Mouse (Mus musculus) olfactory bulb, adult 2 months (tissue): ENCODE results near the gene Usp54. TPM values are rescaled to one million over a fixed set of nuclear protein-coding genes. Genes with fewer than 3 reads are reported as not detected.
A peak's percentile ranks its signal among the peaks of the same experiment; 100 is the strongest.

Experiments
- H3K27ac ChIP-seq: fragments of 200-500 bp; 2 replicates; pipeline ENCODE4 v1.5.1; 2012; ENCODE audit warnings: low read depth, low read length; ENCODE audit not compliant: insufficient read depth
- H3K4me1 ChIP-seq: fragments of 200-500 bp; 2 replicates; pipeline ENCODE4 v1.6.1; 2012; ENCODE audit warnings: low read length; ENCODE audit not compliant: control insufficient read depth, insufficient read depth
- H3K4me3 ChIP-seq: fragments of 200-500 bp; 2 replicates; pipeline ENCODE4 v1.5.1; 2012; ENCODE audit warnings: mild to moderate bottlenecking, low read depth, low read length, moderate library complexity; ENCODE audit not compliant: insufficient read depth
- CTCF ChIP-seq: fragments of 200-500 bp; IDR thresholded peaks from 2 replicates; pipeline ENCODE4 v1.5.1; 2012; ENCODE audit warnings: low read depth, mild to moderate bottlenecking, low read length, moderate library complexity; ENCODE audit not compliant: insufficient read depth
- POLR2A ChIP-seq: fragments of 200-500 bp; IDR thresholded peaks from 2 replicates; pipeline ENCODE4 v1.6.1; 2012; ENCODE audit warnings: mild to moderate bottlenecking, low read depth, low read length, moderate library complexity; ENCODE audit not compliant: insufficient read depth
- WGBS: fragments of 180-500 bp; shearing (Covaris S2); methylation state at CpG from one replicate; pipeline ENCODE4 v1.1.7; 2018; 5-methylcytosine and 5-hydroxymethylcytosine counted together
- polyA plus RNA-seq: library from polyadenylated mRNA; stranded (reverse); fragments of >200 nt; gene quantifications from 2 replicates; pipeline ENCODE4 v1.2.4, GENCODE M21; 2012; ENCODE audit warnings: low replicate concordance; ENCODE audit not compliant: missing spikeins, insufficient read depth, insufficient read length

The Usp54 gene
- polyA plus RNA-seq, 1 experiment, result 58.6 TPM

DNA sequence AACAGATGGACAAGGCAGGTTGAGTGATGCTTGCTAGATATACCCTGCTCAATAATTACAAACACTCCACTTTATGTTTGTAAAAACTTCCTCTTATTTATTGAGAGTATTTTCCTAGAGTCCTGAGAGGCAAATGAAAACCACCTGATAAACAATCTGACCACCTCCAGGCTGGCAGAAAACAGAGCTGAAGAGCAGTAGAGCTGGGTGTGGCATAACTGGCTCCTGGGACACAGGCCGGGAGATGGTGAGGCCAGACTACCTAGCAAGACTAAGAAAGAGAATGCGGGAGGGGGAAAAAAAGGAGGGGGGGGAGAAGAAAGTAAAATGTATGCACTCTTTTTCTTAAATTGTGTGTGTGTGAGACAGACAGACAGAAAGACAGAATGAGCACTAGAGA is 18.5 kb downstream of the Usp54 start:
- TF ChIP-seq CTCF (no peak), POLR2A (no peak)
- no peak overlapping the region for H3K4me3 ChIP-seq
- no peak overlapping the region; the same call in 1 of the 2 replicates for H3K27ac ChIP-seq
- H3K4me1 ChIP-seq, result peaks cover 4% of the 10 kb centered on the region; the same call in 1 of the 2 replicates
- 86% methylated on average over 2 of the region's 2 CpGs for WGBS

DNA sequence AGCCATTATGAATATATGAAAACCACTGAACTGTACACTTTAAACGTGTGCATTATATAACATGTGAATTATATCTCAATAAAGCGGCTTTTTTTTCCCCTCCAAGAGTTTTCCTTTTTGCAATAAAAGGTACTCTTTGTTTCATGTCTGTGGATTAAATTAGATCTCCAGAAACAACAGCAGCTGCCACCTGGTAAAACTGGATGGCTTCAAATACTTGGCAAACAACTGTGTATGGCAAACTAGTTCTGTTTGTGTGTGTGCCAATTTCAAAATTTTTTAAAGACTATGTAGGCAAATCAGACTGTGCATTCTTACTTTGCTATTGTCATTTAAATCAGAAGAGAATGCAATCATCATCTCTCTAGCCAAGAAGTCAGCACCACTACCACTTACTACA is 19.0 kb downstream of the Usp54 start:
- H3K27ac ChIP-seq, result no peak overlapping the region; the same call in 1 of the 2 replicates
- 0 out of 2 replicates have a peak, but pooled peaks cover 2% of the 10 kb centered on the region for H3K4me1 ChIP-seq
- no peak overlapping the region for H3K4me3 ChIP-seq
- 63% methylated on average over 2 of the region's 2 CpGs for WGBS
- TF ChIP-seq CTCF, result no peak
- no peak for TF ChIP-seq POLR2A

DNA sequence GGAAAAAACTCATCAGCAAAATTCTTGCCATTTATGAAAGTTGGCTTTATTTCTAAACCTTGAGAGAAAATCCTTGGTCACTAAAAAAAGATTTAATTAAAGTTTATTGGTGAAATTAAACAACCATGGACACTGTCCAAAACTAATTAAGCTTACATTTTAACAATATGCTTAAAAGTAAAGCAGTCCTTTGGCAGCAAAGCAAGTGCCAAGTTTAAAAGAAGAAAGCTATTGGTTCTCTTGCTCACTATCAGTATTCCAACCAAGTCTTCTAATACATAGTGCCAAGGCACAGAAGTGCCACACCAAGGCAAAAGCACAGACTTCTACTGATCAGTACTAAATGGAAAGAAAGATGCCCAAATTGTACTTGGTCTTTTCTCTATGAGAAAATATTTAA is 21.7 kb downstream of the Usp54 start:
- no peak overlapping the region for H3K4me3 ChIP-seq
- TF ChIP-seq POLR2A (no peak), CTCF (no peak)
- peak overlapping the region; percentile 92; the same call in 1 of the 2 replicates for H3K27ac ChIP-seq
- H3K4me1 ChIP-seq, result 0 out of 2 replicates have a peak, but pooled peaks cover 2% of the 10 kb centered on the region

DNA sequence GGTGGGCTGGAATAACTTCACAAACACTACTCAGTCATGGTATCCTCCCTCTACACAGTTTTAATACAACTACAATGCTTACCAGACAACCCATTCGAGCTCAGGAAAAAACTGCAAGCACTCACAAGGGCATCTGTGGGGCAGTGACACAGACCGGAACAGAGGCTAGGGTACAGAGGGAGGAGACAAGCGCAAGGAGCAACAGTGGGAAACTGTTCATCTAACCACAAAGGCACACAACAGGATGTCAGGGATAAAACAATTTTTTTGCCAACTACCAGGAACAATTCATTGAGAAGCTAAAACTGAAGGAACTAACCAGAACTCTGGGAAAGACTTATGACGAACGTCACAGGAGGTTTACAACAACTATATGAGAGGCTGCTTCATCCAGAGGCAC is 22.7 kb downstream of the Usp54 start:
- Histone ChIP-seq H3K4me3 (no peak overlapping the region), H3K27ac (peak overlapping the region; percentile 92), H3K4me1 (0 out of 2 replicates have a peak, but pooled peaks cover 2% of the 10 kb centered on the region)
- WGBS, result 65% methylated on average over 5 of the region's 5 CpGs
- TF ChIP-seq POLR2A, result no peak
- TF ChIP-seq CTCF, result no peak

DNA sequence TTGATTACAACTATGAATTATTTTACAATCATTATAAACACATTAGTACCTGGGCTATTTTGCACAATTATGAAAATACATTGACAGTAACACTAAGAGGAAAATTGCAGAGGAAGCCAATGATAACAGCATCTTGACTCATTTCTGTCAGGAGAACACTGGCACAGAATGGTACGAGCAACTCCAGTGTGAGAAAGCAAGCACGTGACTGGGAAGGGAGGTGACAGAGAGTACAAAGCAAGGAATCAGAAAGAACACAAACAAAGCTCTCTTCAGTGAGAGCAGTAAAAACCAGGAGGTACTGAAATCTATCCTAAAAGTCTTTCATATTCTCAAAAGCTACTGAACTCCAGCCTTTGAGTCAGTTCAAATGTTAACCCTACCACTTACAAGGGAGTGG is 24.4 kb downstream of the Usp54 start:
- H3K27ac ChIP-seq, result no peak overlapping the region
- TF ChIP-seq POLR2A, result no peak
- TF ChIP-seq CTCF, result no peak
- H3K4me3 ChIP-seq, result no peak overlapping the region
- 0 out of 2 replicates have a peak, but pooled peaks cover 2% of the 10 kb centered on the region for H3K4me1 ChIP-seq
- WGBS, result 6% methylated on average over 2 of the region's 2 CpGs

DNA sequence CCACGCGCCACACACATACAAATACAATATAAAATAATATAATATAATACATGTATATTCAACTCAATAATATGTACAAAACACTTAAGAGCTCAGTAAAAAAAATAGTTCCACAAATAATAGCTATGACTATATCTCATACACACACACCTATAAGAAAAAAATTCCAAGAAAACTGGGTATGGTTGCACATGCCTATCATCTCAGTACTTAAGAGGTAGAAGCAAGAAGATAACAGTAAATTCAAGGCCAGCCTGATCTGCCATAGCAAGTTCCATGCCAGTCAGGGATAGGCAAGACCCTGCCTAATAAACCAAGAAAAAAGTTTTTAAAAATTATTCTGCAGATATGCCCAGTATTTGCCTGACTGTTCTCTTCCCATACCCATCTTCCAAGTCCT is 25.8 kb downstream of the Usp54 start:
- 0 out of 2 replicates have a peak, but pooled peaks cover 2% of the 10 kb centered on the region for H3K4me1 ChIP-seq
- TF ChIP-seq POLR2A (no peak), CTCF (no peak)
- no peak overlapping the region for H3K4me3 ChIP-seq
- H3K27ac ChIP-seq, result no peak overlapping the region
- whole genome bisulfite sequencing, result 97% methylated on average over 2 of the region's 2 CpGs

DNA sequence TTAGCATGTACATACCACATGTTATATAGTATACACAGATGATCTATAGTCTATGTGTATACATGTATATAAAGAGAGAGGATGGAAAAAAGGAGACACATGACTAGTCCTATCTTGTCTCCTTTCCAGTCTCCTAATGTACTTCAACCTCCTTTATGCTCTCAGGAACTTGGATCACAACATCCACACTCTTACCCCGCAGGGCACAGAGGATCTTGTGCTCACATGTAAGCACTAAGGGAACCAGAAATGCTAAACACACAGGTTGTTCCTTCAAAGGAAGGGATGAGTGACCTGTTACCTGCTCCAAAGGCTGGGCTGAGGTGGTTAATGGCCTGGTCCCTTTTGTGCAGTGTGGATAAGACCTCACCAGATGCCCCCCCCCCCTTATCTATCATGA is 28.0 kb downstream of the Usp54 start:
- no peak overlapping the region for H3K4me3 ChIP-seq
- 89% methylated on average over 1 of the region's 1 CpGs for WGBS
- H3K4me1 ChIP-seq, result no peaks in the 10 kb centered on the region
- TF ChIP-seq CTCF (no peak), POLR2A (no peak)
- no peak overlapping the region for H3K27ac ChIP-seq

DNA sequence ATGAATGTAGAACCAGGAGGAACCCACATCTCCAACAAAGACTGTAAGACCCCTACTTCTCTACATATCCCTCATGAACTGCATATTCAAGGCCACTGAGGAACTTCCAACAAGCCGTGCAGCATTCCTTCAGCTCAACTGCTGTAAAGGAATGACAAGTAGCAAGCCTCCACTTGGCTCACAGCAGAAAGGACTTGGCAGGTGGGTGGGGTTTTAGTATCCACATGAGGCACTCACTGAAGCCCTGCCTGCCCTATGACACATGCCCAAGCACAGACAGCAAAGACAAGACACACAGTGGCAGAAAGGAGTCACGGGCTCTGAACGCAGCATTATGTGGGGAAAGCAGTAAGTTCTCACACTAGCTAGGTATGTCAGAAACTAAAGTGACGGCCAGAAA is 30.7 kb downstream of the Usp54 start:
- no peaks in the 10 kb centered on the region for H3K4me1 ChIP-seq
- TF ChIP-seq POLR2A, result no peak
- TF ChIP-seq CTCF, result no peak
- whole genome bisulfite sequencing, result 78% methylated on average over 4 of the region's 4 CpGs
- no peak overlapping the region for H3K4me3 ChIP-seq
- peak overlapping the region; percentile 56; the same call in 1 of the 2 replicates for H3K27ac ChIP-seq

DNA sequence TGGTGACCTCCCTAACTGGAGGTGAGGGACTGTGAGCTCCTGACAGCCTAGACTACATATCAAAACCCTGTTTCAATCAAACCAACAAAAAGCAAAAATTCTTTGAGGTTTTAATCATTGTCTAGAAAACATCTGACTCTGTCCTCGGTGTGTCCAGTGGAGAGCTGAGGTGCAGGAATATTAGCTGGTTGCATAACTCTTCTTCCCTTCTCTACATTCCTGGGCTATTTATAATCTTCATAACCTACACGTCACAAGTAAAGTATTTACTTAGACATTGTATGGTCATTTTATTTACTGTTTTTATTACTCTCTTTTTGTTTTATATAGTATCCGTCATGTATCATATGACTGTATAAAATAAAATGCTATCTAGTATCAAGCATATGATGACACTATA is 31.3 kb downstream of the Usp54 start:
- Histone ChIP-seq H3K27ac (no peak overlapping the region), H3K4me1 (no peaks in the 10 kb centered on the region), H3K4me3 (no peak overlapping the region)
- WGBS, result 83% methylated on average over 3 of the region's 3 CpGs
- TF ChIP-seq POLR2A, result no peak
- no peak for TF ChIP-seq CTCF
